Mouse (Mus musculus): ENCODE results near the gene Phrf1.

Gene Phrf1

GRCm38 (mm10) chr7:141213133-141213532 lies 15.5 kb upstream of the Phrf1 start:
- in situ Hi-C loops (cut with MboI; ENCODE audit: low sequenced_read_pairs): no loop called here

- in situ Hi-C loops (cut with MboI; ENCODE audit: low sequenced_read_pairs): no loop called here
Observed at GRCm38 (mm10) chr7:141213605-141214235, 14.9 kb upstream of the Phrf1 start, which contains the start of gene Lmntd2. Lmntd2 (minus strand) TSS chr7:141214080.

GRCm38 (mm10) chr7:141214310-141214709 lies 14.3 kb upstream of the Phrf1 start:
- in situ Hi-C loops (cut with MboI; ENCODE audit: low sequenced_read_pairs): no loop called here

GRCm38 (mm10) chr7:141215101-141215879 lies 13.3 kb upstream of the Phrf1 start, which contains the start of gene Rassf7:
Rassf7 (plus strand) TSS chr7:141215860.
- in situ Hi-C loops (cut with MboI; ENCODE audit: low sequenced_read_pairs): no loop called here

GRCm38 (mm10) chr7:141215880-141216733 lies 12.5 kb upstream of the Phrf1 start:
- in situ Hi-C loops (cut with MboI; ENCODE audit: low sequenced_read_pairs): no loop called here

GRCm38 (mm10) chr7:141216894-141217293 lies 11.7 kb upstream of the Phrf1 start:
- in situ Hi-C loops (cut with MboI; ENCODE audit: low sequenced_read_pairs): no loop called here

- in situ Hi-C loops (cut with MboI; ENCODE audit: low sequenced_read_pairs): no loop called here
Observed at GRCm38 (mm10) chr7:141217343-141218013, 11.1 kb upstream of the Phrf1 start.

GRCm38 (mm10) chr7:141218141-141218540 lies 10.4 kb upstream of the Phrf1 start:
- in situ Hi-C loops (cut with MboI; ENCODE audit: low sequenced_read_pairs): no loop called here

GRCm38 (mm10) chr7:141218557-141219133 lies 9.9 kb upstream of the Phrf1 start:
- in situ Hi-C loops (cut with MboI; ENCODE audit: low sequenced_read_pairs): no loop called here

- in situ Hi-C loops (cut with MboI; ENCODE audit: low sequenced_read_pairs): no loop called here
Observed at GRCm38 (mm10) chr7:141219558-141220099, 9.0 kb upstream of the Phrf1 start.

- in situ Hi-C loops (cut with MboI; ENCODE audit: low sequenced_read_pairs): no loop called here
Observed at GRCm38 (mm10) chr7:141220377-141220776, 8.2 kb upstream of the Phrf1 start.

GRCm38 (mm10) chr7:141221249-141222125 lies 7.1 kb upstream of the Phrf1 start:
- in situ Hi-C loops (cut with MboI; ENCODE audit: low sequenced_read_pairs): no loop called here

GRCm38 (mm10) chr7:141222126-141222467 lies 6.5 kb upstream of the Phrf1 start:
- in situ Hi-C loops (cut with MboI; ENCODE audit: low sequenced_read_pairs): no loop called here

- in situ Hi-C loops (cut with MboI; ENCODE audit: low sequenced_read_pairs): no loop called here
Observed at GRCm38 (mm10) chr7:141222696-141223215, 5.8 kb upstream of the Phrf1 start.

- in situ Hi-C loops (cut with MboI; ENCODE audit: low sequenced_read_pairs): no loop called here
Observed at GRCm38 (mm10) chr7:141226535-141226934, 2.0 kb upstream of the Phrf1 start.

GRCm38 (mm10) chr7:141227796-141228195 lies 788 bp upstream of the Phrf1 start:
- in situ Hi-C loops (cut with MboI; ENCODE audit: low sequenced_read_pairs): no loop called here

- in situ Hi-C loops (cut with MboI; ENCODE audit: low sequenced_read_pairs): no loop called here
Observed at GRCm38 (mm10) chr7:141229702-141230101, 1.1 kb downstream of the Phrf1 start.

- in situ Hi-C loops (cut with MboI; ENCODE audit: low sequenced_read_pairs): no loop called here
Observed at GRCm38 (mm10) chr7:141230570-141230969, 2.0 kb downstream of the Phrf1 start.

GRCm38 (mm10) chr7:141231111-141231510 lies 2.5 kb downstream of the Phrf1 start:
- in situ Hi-C loops (cut with MboI; ENCODE audit: low sequenced_read_pairs): no loop called here

Data from CH12F3 (cell line).